Mouse (Mus musculus) hindbrain, embryonic 15.5 days (tissue): ENCODE data around the gene Echs1. TPM values are rescaled to one million over a fixed set of nuclear protein-coding genes. Genes with fewer than 3 reads are reported as not detected.

Experiments used
- ATAC-seq: fragments of 200-750 bp; cut with Nextera tagmentation; 2 replicates; pipeline ENCODE4 v1.8.0; 2017; ENCODE audit warnings: low read depth, moderate number of reproducible peaks, moderate TSS enrichment; ENCODE audit not compliant: low FRiP score
- H3K27ac ChIP-seq: fragments of 300-500 bp; sonication (generic); replicated peaks from 2 replicates; pipeline ENCODE4 v1.5.1; 2015; ENCODE audit warnings: mild to moderate bottlenecking, inconsistent platforms
- H3K27me3 ChIP-seq: fragments of 300-500 bp; sonication (generic); 2 replicates; pipeline ENCODE4 v1.6.1; 2015; ENCODE audit warnings: control low read depth, inconsistent platforms
- H3K36me3 ChIP-seq: fragments of 300-500 bp; sonication (generic); 2 replicates; pipeline ENCODE4 v1.6.1; 2015; ENCODE audit warnings: control low read depth, inconsistent platforms
- H3K4me1 ChIP-seq: fragments of 300-500 bp; sonication (generic); replicated peaks from 2 replicates; pipeline ENCODE4 v1.6.1; 2015; ENCODE audit warnings: control low read depth, inconsistent platforms
- H3K4me2 ChIP-seq: fragments of 300-500 bp; sonication (generic); 2 replicates; pipeline ENCODE4 v1.6.1; 2015; ENCODE audit warnings: moderate library complexity, mild to moderate bottlenecking, inconsistent platforms
- H3K4me3 ChIP-seq: fragments of 300-500 bp; sonication (generic); 2 replicates; pipeline ENCODE4 v1.5.1; 2015; ENCODE audit warnings: mild to moderate bottlenecking, inconsistent platforms
- H3K9ac ChIP-seq: fragments of 300-500 bp; sonication (generic); 2 replicates; pipeline ENCODE4 v1.6.1; 2015; ENCODE audit warnings: inconsistent platforms
- H3K9me3 ChIP-seq: fragments of 300-500 bp; sonication (generic); 2 replicates; pipeline ENCODE4 v1.6.1; 2016; ENCODE audit warnings: control low read depth, inconsistent platforms
- WGBS: fragments of 180-500 bp; shearing (Covaris S2); methylation state at CpG from one replicate; pipeline ENCODE4 v1.1.7; 2015; 5-methylcytosine and 5-hydroxymethylcytosine counted together
- polyA plus RNA-seq: library from polyadenylated mRNA; unstranded; fragments of >200 nt; fragmentation: Nextera tagmentation; extraction: Ambion mirVana; gene quantifications from 2 replicates; pipeline ENCODE4 v1.2.1, GENCODE M21; 2015

Echs1 gene
- polyA plus RNA-seq, 1 experiment from 2014 or later: 115 TPM

- Histone ChIP-seq H3K4me1 (peaks cover 11% of the 10 kb centered on the region), H3K27me3 (no peaks in the 10 kb centered on the region), H3K4me3 (no peak overlapping the region), H3K4me2 (no peak overlapping the region), H3K36me3 (peaks cover 30% of the 10 kb centered on the region), H3K9me3 (no peaks in the 10 kb centered on the region), H3K9ac (no peak overlapping the region), H3K27ac (no peak overlapping the region)
- ATAC-seq: no peak
- WGBS: 86% methylated on average over 4 of the region's 4 CpGs
Measured at GRCm38 (mm10) chr7:140104009-140104408, 12.3 kb downstream of the Echs1 start.

GRCm38 (mm10) chr7:140101993-140102860 lies 14.0 kb downstream of the Echs1 start, which contains the start of gene Fuom:
Gene Fuom, minus strand, starts transcription at chr7:140102441.
- peaks cover 11% of the 10 kb centered on the region for H3K4me1 ChIP-seq
- peaks cover 14% of the 10 kb centered on the region for H3K36me3 ChIP-seq
- peak within 1 kb of the TSS; percentile 67 for H3K4me2 ChIP-seq
- ATAC-seq: peak; percentile 89
- WGBS: 2% methylated on average over 30 of the region's 30 CpGs
- H3K9ac ChIP-seq: peak within 1 kb of the TSS; percentile 44
- H3K27ac ChIP-seq: peak within 1 kb of the TSS; percentile 53; the same call in 1 of the 2 replicates
- H3K9me3 ChIP-seq: no peaks in the 10 kb centered on the region
- no peaks in the 10 kb centered on the region for H3K27me3 ChIP-seq
- peak within 1 kb of the TSS; percentile 42 for H3K4me3 ChIP-seq

GRCm38 (mm10) chr7:140101498-140101897 lies 14.8 kb downstream of the Echs1 start:
- peak; percentile 55; the same call in 1 of the 2 replicates for ATAC-seq
- Histone ChIP-seq H3K27me3 (no peaks in the 10 kb centered on the region), H3K9me3 (no peaks in the 10 kb centered on the region), H3K36me3 (peaks cover 10% of the 10 kb centered on the region; the same call in 1 of the 2 replicates), H3K4me3 (peak overlapping the region; percentile 42), H3K4me2 (peak overlapping the region; percentile 67), H3K4me1 (peaks cover 11% of the 10 kb centered on the region), H3K27ac (no peak overlapping the region), H3K9ac (peak overlapping the region; percentile 44; the same call in 1 of the 2 replicates)
- 71% methylated on average over 10 of the region's 10 CpGs for WGBS

- no peak for ATAC-seq
- 96% methylated on average over 1 of the region's 1 CpGs for WGBS
- H3K27ac ChIP-seq: no peak overlapping the region
Measured at GRCm38 (mm10) chr7:140098466-140098865, 17.8 kb downstream of the Echs1 start.

GRCm38 (mm10) chr7:140096055-140096454 lies 20.2 kb downstream of the Echs1 start:
- Histone ChIP-seq H3K27me3 (no peaks in the 10 kb centered on the region), H3K4me1 (no peaks in the 10 kb centered on the region), H3K4me2 (no peak overlapping the region), H3K4me3 (no peak overlapping the region), H3K27ac (no peak overlapping the region), H3K36me3 (no peaks in the 10 kb centered on the region), H3K9ac (no peak overlapping the region), H3K9me3 (no peaks in the 10 kb centered on the region)
- no peak for ATAC-seq

More at GRCm38 (mm10) chr7:140098466-140098865, 17.8 kb downstream of the Echs1 start:
- Histone ChIP-seq H3K9ac (no peak overlapping the region), H3K9me3 (no peaks in the 10 kb centered on the region), H3K4me2 (no peak overlapping the region), H3K4me3 (no peak overlapping the region), H3K36me3 (no peaks in the 10 kb centered on the region), H3K27me3 (no peaks in the 10 kb centered on the region), H3K4me1 (peaks cover 11% of the 10 kb centered on the region)

GRCm38 (mm10) chr7:140095556-140095955 lies 20.7 kb downstream of the Echs1 start:
- H3K4me3 ChIP-seq: no peak overlapping the region
- H3K4me2 ChIP-seq: no peak overlapping the region
- no peaks in the 10 kb centered on the region for H3K4me1 ChIP-seq
- ATAC-seq: no peak
- no peaks in the 10 kb centered on the region for H3K36me3 ChIP-seq
- no peak overlapping the region for H3K9ac ChIP-seq
- WGBS: 48% methylated on average over 1 of the region's 1 CpGs
- H3K27ac ChIP-seq: no peak overlapping the region
- no peaks in the 10 kb centered on the region for H3K9me3 ChIP-seq
- no peaks in the 10 kb centered on the region for H3K27me3 ChIP-seq

- H3K4me2 ChIP-seq: no peak overlapping the region
- no peak overlapping the region for H3K9ac ChIP-seq
- no peaks in the 10 kb centered on the region for H3K36me3 ChIP-seq
- H3K27me3 ChIP-seq: no peaks in the 10 kb centered on the region
- no peak overlapping the region for H3K27ac ChIP-seq
- H3K9me3 ChIP-seq: no peaks in the 10 kb centered on the region
- H3K4me1 ChIP-seq: no peaks in the 10 kb centered on the region
- H3K4me3 ChIP-seq: no peak overlapping the region
- WGBS: 74% methylated on average over 5 of the region's 5 CpGs
- ATAC-seq: no peak
Measured at GRCm38 (mm10) chr7:140094954-140095353, 21.3 kb downstream of the Echs1 start.

GRCm38 (mm10) chr7:140092924-140093528 lies 23.2 kb downstream of the Echs1 start, which contains the start of gene Prap1:
Gene Prap1, plus strand, starts transcription at chr7:140093395.
- Histone ChIP-seq H3K4me1 (no peaks in the 10 kb centered on the region), H3K27me3 (no peaks in the 10 kb centered on the region), H3K9me3 (no peaks in the 10 kb centered on the region), H3K36me3 (no peaks in the 10 kb centered on the region), H3K4me3 (no peak within 1 kb of the TSS), H3K4me2 (no peak within 1 kb of the TSS), H3K9ac (no peak within 1 kb of the TSS), H3K27ac (no peak within 1 kb of the TSS)
- ATAC-seq: no peak
- WGBS: 68% methylated on average over 5 of the region's 5 CpGs

GRCm38 (mm10) chr7:140090601-140091000 lies 25.7 kb downstream of the Echs1 start:
- no peaks in the 10 kb centered on the region for H3K36me3 ChIP-seq
- no peak overlapping the region for H3K4me3 ChIP-seq
- no peak overlapping the region for H3K4me2 ChIP-seq
- no peaks in the 10 kb centered on the region for H3K9me3 ChIP-seq
- no peak overlapping the region for H3K9ac ChIP-seq
- 76% methylated on average over 10 of the region's 10 CpGs for WGBS
- H3K4me1 ChIP-seq: no peaks in the 10 kb centered on the region
- H3K27me3 ChIP-seq: no peaks in the 10 kb centered on the region
- ATAC-seq: no peak
- no peak overlapping the region for H3K27ac ChIP-seq

- no peaks in the 10 kb centered on the region for H3K36me3 ChIP-seq
- H3K4me3 ChIP-seq: peak within 1 kb of the TSS; percentile 49
- no peaks in the 10 kb centered on the region for H3K9me3 ChIP-seq
- peak within 1 kb of the TSS; percentile 88 for H3K27ac ChIP-seq
- peak; percentile 88 for ATAC-seq
- H3K4me1 ChIP-seq: peaks cover 25% of the 10 kb centered on the region
- peak within 1 kb of the TSS; percentile 64 for H3K4me2 ChIP-seq
- H3K27me3 ChIP-seq: no peaks in the 10 kb centered on the region
- 2% methylated on average over 18 of the region's 18 CpGs for WGBS
- peak within 1 kb of the TSS; percentile 79 for H3K9ac ChIP-seq
Measured at GRCm38 (mm10) chr7:140082242-140082678, 34.0 kb downstream of the Echs1 start, which contains the start of gene Caly. Gene Caly, minus strand, starts transcription at chr7:140082548.

GRCm38 (mm10) chr7:140081408-140082241 lies 34.7 kb downstream of the Echs1 start:
- ATAC-seq: peak; percentile 44
- 7% methylated on average over 20 of the region's 20 CpGs for WGBS

More at GRCm38 (mm10) chr7:140081408-140082241, 34.7 kb downstream of the Echs1 start:
- peak overlapping the region; percentile 88 for H3K27ac ChIP-seq
- no peaks in the 10 kb centered on the region for H3K27me3 ChIP-seq
- peak overlapping the region; percentile 79 for H3K9ac ChIP-seq
- H3K4me2 ChIP-seq: peak overlapping the region; percentile 64
- H3K4me1 ChIP-seq: peaks cover 25% of the 10 kb centered on the region
- no peaks in the 10 kb centered on the region for H3K36me3 ChIP-seq
- H3K4me3 ChIP-seq: peak overlapping the region; percentile 49
- H3K9me3 ChIP-seq: no peaks in the 10 kb centered on the region
